Mouse (Mus musculus): Measurements from ENCODE around the gene Zkscan14.
"Not testable (repeated sequence)": the region's sequence is repeated elsewhere in the genome, so short reads cannot be mapped to it uniquely, and the experiment has no call there.

The Zkscan14 gene

GRCm38 (mm10) chr5:145201321-145201991 lies at the start of gene Zkscan14:
Gene Zkscan14 (minus strand): TSS chr5:145201868.
- DNase-seq (ENCODE audit: low spot score) = peak; percentile 73

- no peak for DNase-seq (ENCODE audit: low spot score)
These were observed 47.9 kb upstream of the Zkscan14 start for GRCm38 (mm10) chr5:145249520-145249919.

- no peak for DNase-seq (ENCODE audit: low spot score)
These were observed 33.0 kb upstream of the Zkscan14 start for GRCm38 (mm10) chr5:145234636-145235035.

GRCm38 (mm10) chr5:145231893-145232411 lies 30.3 kb upstream of the Zkscan14 start:
- no peak for DNase-seq (ENCODE audit: low spot score)

- DNase-seq (ENCODE audit: low spot score) = peak; percentile 96
These were observed 29.8 kb upstream of the Zkscan14 start, which contains the start of gene Zfp655 for GRCm38 (mm10) chr5:145231367-145231871. Gene Zfp655 (plus strand): TSS chr5:145231715.

- no peak for DNase-seq (ENCODE audit: low spot score)
These were observed 29.0 kb upstream of the Zkscan14 start for GRCm38 (mm10) chr5:145230641-145231040.

GRCm38 (mm10) chr5:145229283-145229682 lies 27.6 kb upstream of the Zkscan14 start:
- not testable (repeated sequence) for DNase-seq (ENCODE audit: low spot score)

- DNase-seq (ENCODE audit: low spot score) = no peak
These were observed 24.8 kb upstream of the Zkscan14 start for GRCm38 (mm10) chr5:145226453-145226852.

- DNase-seq (ENCODE audit: low spot score) = no peak
These were observed 21.7 kb upstream of the Zkscan14 start for GRCm38 (mm10) chr5:145223395-145223794.

GRCm38 (mm10) chr5:145222840-145223239 lies 21.2 kb upstream of the Zkscan14 start:
- DNase-seq (ENCODE audit: low spot score) = no peak

GRCm38 (mm10) chr5:145219981-145220380 lies 18.3 kb upstream of the Zkscan14 start:
- DNase-seq (ENCODE audit: low spot score) = no peak

GRCm38 (mm10) chr5:145218671-145219070 lies 17.0 kb upstream of the Zkscan14 start:
- no peak for DNase-seq (ENCODE audit: low spot score)

GRCm38 (mm10) chr5:145218206-145218605 lies 16.5 kb upstream of the Zkscan14 start:
- no peak for DNase-seq (ENCODE audit: low spot score)

- no peak for DNase-seq (ENCODE audit: low spot score)
These were observed 16.1 kb upstream of the Zkscan14 start for GRCm38 (mm10) chr5:145217746-145218145.

GRCm38 (mm10) chr5:145214679-145215078 lies 13.0 kb upstream of the Zkscan14 start:
- DNase-seq (ENCODE audit: low spot score) = no peak

- no peak for DNase-seq (ENCODE audit: low spot score)
These were observed 11.8 kb upstream of the Zkscan14 start for GRCm38 (mm10) chr5:145213505-145213904.

- DNase-seq (ENCODE audit: low spot score) = no peak
These were observed 10.5 kb upstream of the Zkscan14 start for GRCm38 (mm10) chr5:145212216-145212615.

GRCm38 (mm10) chr5:145211340-145211739 lies 9.7 kb upstream of the Zkscan14 start:
- no peak for DNase-seq (ENCODE audit: low spot score)

- not testable (repeated sequence) for DNase-seq (ENCODE audit: low spot score)
These were observed 6.7 kb upstream of the Zkscan14 start for GRCm38 (mm10) chr5:145208391-145208790.

- no peak for DNase-seq (ENCODE audit: low spot score)
These were observed 6.3 kb upstream of the Zkscan14 start for GRCm38 (mm10) chr5:145207954-145208353.

- no peak for DNase-seq (ENCODE audit: low spot score)
These were observed 5.7 kb upstream of the Zkscan14 start for GRCm38 (mm10) chr5:145207385-145207784.

GRCm38 (mm10) chr5:145205041-145205440 lies 3.4 kb upstream of the Zkscan14 start:
- DNase-seq (ENCODE audit: low spot score) = no peak

- DNase-seq (ENCODE audit: low spot score) = peak; percentile 98
These were observed 2.4 kb upstream of the Zkscan14 start, which contains the start of gene Zkscan5 for GRCm38 (mm10) chr5:145203936-145204691. Gene Zkscan5 (plus strand): TSS chr5:145204562.
